Mouse (Mus musculus): ENCODE results near the gene Zfp131.
A peak's percentile ranks its signal among the peaks of the same experiment; 100 is the strongest.
"Not testable (repeated sequence)": the region's sequence is repeated elsewhere in the genome, so short reads cannot be mapped to it uniquely, and the experiment has no call there.

Zfp131 gene

DNA sequence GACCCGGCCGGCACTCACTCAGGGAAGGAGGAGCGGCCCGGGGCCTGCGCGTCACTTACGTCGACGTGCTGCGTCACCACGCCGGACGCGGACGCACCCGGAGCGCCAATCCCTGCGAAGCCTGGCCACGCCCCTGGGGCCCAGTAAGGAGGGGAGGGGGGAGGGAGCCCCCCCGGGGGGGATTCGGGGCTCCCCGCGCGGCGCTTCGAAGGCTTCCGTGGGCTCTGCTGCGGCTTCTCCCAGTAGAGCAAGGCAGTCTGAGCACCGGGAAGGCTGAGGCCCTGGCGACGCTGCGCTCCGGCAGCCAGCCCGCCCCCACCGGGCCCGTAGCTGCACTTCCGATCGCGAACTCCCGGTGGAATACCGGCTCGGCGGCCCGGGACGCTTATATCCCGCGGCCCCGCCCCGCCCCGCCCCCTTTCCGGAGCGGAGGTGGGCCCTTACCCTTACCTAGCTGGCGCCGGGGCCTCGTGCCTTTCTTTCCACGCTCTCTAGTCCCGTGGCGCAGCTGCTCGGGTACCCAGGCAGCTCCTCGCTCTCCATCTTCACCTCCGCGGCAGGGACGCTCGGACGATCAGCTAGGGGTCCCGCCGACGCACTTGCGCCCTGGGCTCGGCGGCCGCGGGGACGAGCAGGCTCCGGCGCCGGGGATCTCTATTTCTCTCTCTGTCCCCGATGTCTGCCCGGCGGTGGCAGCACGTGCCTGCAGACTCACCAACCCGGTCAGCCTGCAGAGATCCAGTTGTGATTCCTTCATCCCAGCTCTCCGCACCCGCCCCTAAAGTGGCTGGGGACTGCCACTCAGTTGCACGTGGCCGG lies at the start of gene Zfp131:
TSS of gene Zfp131 (minus strand) at position 129 of the 819 bp plus-strand sequence.
- DNase-seq (ENCODE audit: low spot score in 2 of 2), result peak; percentile 93

DNA sequence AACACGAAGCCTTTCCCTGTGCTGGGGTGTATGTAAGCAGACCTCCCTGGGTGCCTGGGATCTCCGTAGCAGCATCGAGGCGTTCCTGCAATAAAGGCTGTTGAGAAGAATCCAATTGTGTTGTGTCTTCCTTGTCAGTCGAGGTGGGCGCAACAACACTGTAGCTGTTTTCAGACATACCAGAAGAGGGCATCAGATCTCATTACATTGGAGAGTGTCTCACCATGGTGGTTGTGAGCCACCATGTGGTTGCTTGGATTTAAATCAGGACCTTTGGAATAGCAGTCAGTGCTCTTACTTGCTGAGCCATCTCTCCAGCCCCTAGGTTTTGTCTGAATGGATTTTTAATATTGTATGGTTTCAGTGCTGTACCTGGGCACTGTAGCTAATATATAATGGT lies 49.3 kb upstream of the Zfp131 start:
- DNase-seq (ENCODE audit: low spot score in 2 of 2), result not testable (repeated sequence)

GRCm38 (mm10) chr13:119837719-119838337 lies 47.1 kb upstream of the Zfp131 start:
- DNase-seq (ENCODE audit: low spot score in 2 of 2), result not testable (repeated sequence)

GRCm38 (mm10) chr13:119836324-119836811 lies 45.7 kb upstream of the Zfp131 start:
- not testable (repeated sequence) for DNase-seq (ENCODE audit: low spot score in 2 of 2)

DNA sequence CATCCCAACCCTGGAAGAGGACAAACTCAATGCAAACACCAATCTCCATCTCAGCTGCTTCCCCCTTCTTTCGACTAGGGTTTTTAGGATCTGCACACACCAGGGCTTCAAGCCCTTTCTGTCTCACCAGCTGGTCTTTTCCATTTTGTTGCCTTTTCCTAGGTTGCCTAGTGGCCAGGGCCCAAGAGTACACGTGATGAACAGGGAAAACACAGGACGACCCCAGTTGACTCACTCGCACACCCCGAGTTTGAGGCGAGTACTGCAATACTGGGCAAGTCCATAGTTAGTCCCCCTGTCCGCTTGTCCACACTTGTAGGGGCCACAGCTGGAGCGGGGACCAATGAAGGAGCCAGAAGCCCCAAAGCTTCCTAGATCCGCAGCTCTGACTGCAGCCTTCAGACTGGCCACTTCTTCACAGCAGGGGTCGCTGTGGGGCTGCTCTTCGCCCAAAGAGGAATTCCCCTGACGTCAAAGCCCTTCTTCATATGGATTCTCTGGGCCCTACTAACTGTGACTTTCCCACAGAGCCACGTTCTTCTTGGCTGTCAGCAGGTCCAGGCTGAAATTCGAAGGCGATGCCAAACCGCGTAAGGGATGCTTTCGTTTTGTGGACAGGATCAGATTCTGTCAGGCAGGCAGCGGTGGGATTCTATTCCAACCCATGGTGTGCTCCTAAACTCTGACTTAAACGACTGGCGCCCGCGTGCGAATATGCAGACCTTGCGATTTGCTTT lies 44.8 kb upstream of the Zfp131 start, which contains the start of gene D13Ertd608e:
TSS of gene D13Ertd608e (plus strand) at position 687 of the 737 bp plus-strand sequence.
- DNase-seq (ENCODE audit: low spot score in 2 of 2), result not testable (repeated sequence)

DNA sequence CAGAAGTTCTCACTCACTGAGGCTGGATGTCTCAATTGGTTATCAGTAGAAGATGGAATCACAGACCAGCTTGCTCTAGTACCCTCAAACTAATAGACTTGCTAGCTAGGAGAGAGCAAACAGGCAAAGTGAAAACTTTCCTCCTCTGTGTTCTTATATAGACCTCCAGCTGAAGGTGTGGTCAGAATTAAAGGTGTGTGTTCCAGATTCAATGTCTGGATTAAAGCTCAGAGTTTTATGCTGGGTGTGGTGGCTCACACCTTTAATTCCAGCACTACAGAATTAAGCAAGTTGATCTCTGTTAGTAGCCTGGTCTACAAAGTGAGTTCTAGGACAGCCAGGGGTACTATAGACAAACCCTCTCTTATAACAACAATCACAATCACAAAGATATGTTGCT lies 39.4 kb upstream of the Zfp131 start, which contains the start of gene AF067063:
TSS of gene AF067063 (minus strand) at position 101 of the 400 bp plus-strand sequence.
- not testable (repeated sequence) for DNase-seq (ENCODE audit: low spot score in 2 of 2)

DNA sequence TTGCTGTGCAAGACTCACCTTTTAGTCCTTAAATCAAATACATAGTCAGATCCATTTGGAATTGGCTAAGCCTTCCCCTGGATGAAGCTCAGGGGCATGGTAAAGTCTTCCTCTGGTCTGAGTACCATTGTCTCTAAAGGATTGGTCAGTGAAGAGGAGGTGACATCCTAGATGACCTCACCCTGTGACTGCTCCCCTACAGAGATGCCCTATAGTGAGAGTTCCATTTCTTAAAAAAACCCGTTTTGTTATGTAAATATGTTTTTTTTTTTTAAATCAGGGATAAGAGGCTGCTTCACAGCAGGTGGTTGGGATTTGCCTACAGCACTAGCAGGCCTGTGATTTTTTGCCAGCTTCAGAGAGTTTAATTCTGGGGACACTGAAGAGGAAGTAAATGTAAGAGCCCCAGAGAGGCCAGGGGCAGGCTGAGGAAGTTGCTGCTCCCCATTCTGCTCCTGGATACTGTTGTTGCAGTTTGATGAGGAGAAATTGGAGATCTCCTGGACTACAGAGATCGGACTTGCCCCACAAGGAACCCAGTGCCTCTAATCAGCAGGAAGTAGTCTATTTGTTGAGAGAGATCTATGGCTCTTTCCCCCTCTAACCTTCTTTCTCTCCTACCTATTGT lies 27.0 kb upstream of the Zfp131 start:
- no peak for DNase-seq (ENCODE audit: low spot score in 2 of 2)

DNA sequence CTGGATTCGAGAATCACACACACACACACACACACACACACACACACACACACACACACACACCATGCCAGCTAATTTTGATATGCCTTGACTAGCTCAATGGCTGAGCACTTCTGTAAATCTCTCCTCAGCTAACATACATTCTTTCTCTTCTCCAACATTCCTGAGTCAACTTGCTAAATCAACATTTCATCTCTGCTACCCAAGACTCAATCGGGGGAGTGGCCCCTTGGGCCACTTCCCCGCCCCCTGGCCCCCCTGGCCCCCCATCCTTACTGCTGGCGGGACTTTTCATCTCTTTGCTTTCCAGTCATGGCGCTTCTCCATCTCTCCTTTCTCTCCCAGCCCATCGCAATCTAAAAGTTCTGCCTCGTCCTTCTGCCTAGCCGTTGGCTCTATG lies 26.1 kb upstream of the Zfp131 start:
- no peak for DNase-seq (ENCODE audit: low spot score in 2 of 2)

DNA sequence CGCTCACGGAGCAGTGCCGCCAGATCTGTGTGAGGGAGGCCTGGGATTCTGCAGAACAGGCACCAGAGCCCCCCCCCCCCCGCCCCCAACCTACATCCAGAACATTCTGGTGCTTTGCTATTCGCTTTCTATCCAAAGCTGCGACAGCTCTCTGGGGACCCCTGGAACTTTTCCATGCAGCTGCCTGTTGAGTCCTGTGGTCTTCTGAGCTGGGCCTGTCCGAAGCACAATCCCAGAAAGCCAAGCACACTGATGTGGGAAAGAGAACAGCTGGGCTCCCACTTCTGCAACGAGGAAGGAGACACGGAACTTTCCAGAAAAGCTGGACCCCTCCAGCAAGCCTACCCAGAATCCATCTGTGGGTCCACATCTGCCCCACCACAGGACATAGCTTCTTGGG lies 19.3 kb upstream of the Zfp131 start:
- DNase-seq (ENCODE audit: low spot score in 2 of 2), result no peak

DNA sequence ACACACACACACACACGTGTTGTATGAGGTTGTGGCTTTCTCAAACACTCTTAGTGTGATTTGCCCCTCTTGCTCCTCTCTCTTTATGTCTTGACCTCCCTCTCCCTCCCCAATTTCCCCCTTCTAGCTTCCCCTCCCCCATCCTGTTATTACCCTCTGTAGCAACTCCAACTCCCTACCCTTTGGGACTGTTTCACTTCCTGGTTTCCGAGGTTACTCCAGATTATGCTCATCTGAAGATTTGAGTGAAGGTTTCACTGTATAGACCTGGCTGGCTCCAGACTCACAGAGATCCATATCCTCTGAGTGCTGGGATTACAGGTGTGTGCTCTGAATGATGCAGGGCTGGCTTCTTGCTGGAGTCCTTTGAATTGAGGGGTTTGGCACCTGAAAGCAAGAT lies 18.2 kb upstream of the Zfp131 start:
- no peak for DNase-seq (ENCODE audit: low spot score in 2 of 2)

DNA sequence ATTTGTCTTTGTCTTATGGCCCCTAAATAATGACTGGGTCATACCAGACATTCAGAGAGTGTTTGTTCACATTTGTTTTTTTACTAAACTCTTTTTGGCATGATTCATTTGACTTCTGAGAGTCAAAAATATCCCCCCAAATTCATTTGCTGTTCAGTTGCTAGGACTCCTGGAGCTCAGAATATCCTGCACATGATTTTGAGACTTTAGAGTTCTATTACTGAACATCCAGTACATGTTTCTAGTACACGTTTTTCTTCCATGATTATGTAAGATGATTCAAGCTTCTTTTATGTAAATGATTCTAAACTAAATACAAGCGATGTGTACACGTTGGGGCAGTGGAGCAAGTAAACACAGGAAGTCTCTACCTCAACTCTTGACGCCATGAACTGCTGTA lies 7.0 kb upstream of the Zfp131 start:
- DNase-seq (ENCODE audit: low spot score in 2 of 2), result no peak

DNA sequence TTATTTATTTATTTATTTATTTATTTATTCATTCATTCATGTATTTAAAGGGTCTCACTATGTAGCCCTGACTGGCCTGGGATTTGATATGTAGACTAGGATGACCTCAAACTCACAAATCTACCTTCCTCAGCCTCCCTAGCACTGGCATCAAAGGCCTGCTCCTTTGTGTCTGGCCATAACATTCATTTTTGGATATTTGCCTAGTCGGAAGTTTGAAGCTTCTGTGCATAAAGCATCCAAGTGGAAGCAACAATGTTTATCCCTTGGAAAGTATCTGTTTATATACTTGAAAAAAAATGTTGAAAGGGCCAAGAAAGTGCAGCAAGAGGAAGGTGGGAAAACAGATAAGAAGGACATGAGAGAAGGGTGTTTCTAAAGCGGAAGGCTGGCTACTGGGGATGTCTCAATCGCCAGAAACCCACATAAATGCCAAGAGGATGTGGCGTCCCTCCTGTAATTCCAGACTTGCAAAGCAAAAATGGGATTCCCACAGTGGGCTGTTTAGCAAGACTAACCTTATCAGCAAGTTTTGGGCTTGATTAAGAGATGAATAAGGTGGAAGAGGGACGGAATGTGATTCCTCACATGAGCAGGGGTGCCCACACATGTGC lies 2.2 kb upstream of the Zfp131 start:
- no peak for DNase-seq (ENCODE audit: low spot score in 2 of 2)

- DNase-seq (ENCODE audit: low spot score in 2 of 2), result no peak
Observed at GRCm38 (mm10) chr13:119791580-119792135, 969 bp upstream of the Zfp131 start.

- peak; percentile 36 to 61 for DNase-seq (ENCODE audit: low spot score in 2 of 2)
Observed at GRCm38 (mm10) chr13:119789851-119790717, 605 bp downstream of the Zfp131 start.

DNA sequence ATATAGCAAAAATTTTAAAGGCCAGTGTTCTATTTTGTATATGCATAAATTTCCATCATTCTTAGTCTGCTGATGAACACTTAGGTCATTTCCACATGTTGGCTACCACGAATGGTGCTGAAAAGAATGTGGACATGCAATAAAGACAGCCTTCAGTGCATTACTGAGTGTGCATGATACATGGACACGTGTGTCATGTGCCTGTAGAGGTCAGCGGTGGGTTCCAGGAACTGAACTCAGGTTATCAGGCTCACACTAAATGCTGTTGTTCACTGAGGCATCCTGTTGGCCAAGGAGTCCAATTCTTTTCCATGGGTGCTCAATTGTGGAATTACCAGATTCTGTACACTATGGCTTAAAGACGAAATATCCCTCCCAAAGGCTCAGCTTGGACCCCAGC lies 7.1 kb downstream of the Zfp131 start:
- no peak for DNase-seq (ENCODE audit: low spot score in 2 of 2)

DNA sequence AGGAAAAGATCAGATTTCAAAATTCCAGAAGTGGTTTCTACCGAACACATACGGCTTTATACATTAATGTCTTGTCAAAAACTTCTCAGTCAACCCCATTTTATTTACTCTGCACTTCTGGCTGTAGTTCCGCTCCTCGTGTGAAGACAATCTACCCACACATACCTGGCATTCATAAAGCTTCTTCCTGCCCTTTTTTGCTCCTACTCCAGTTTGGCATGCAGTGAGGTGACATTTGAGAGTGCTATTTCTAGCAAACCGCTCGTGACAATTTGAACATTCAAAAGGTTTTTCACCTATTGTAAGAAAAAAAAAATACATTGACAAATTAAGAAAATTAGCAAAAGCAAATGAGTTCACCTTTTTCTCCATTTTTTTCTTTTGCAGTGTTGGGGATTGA lies 22.1 kb downstream of the Zfp131 start:
- DNase-seq (ENCODE audit: low spot score in 2 of 2), result no peak

- DNase-seq (ENCODE audit: low spot score in 2 of 2), result no peak
Observed at GRCm38 (mm10) chr13:119766480-119766879, 24.2 kb downstream of the Zfp131 start.

DNA sequence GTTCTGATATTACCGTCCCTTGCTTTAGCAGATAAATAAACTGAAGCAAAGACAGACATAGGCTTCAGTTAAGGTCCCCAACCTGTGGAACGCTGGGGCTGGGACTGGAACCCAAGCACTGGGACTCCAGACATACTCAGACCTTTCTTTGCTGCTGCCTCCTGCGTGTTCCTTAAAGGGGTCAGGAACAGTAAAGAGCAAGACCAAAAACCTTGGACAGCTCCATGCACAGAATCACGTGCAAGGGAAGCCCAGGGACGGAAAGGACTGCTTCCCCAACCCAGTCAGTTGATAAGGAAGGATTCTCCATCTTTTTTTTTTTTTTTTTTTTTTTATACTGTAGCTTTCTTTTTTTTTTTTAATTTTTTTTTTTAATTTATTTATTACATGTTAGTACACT lies 33.9 kb downstream of the Zfp131 start:
- no peak for DNase-seq (ENCODE audit: low spot score in 2 of 2)

- peak; percentile 81 to 83 for DNase-seq (ENCODE audit: low spot score in 2 of 2)
Observed at GRCm38 (mm10) chr13:119755681-119756471, 34.8 kb downstream of the Zfp131 start, which contains the start of gene Nim1k. Gene Nim1k, minus strand, starts transcription at chr13:119755882.

Data from right cerebral cortex, postnatal 36 days (tissue).